Mouse (Mus musculus) lung, postnatal 0 days (tissue): ENCODE results near the gene Mmrn2.

ENCODE experiments used
- CTCF ChIP-seq: IDR thresholded peaks from 2 replicates; pipeline ENCODE4 v1.5.1; 2016; ENCODE audit warnings: antibody characterized with exemption, mild to moderate bottlenecking
- EP300 ChIP-seq: IDR thresholded peaks from 2 replicates; pipeline ENCODE4 v1.6.1; 2016; ENCODE audit warnings: antibody characterized with exemption, mild to moderate bottlenecking, control low read depth

GRCm38 (mm10) chr14:34397871-34398270, 22.6 kb downstream of the Mmrn2 start:
- TF ChIP-seq CTCF, result no peak
- no peak for TF ChIP-seq EP300
